Mouse (Mus musculus) intestine, embryonic 16.5 days (tissue): ENCODE measurements at regions not wholly inside any gene's neighbourhood (a gene's known extent, or its start where the extent isn't known, plus 50 kb on each side); places are given as distances from the start of the nearest gene placed in this dataset.

ENCODE experiments used
- ATAC-seq: fragments of 200-750 bp; cut with Nextera tagmentation; 2 replicates; pipeline ENCODE4 v1.8.0; 2017; ENCODE audit warnings: moderate TSS enrichment, moderate library complexity
- H3K27ac ChIP-seq: fragments of 300-500 bp; sonication (generic); 2 replicates; pipeline ENCODE4 v1.5.1; 2014; ENCODE audit warnings: mild to moderate bottlenecking, low read length
- H3K27me3 ChIP-seq: fragments of 300-500 bp; sonication (generic); replicated peaks from 2 replicates; pipeline ENCODE4 v1.6.1; 2014; ENCODE audit warnings: low read length, control low read depth, mixed read lengths; ENCODE audit not compliant: control insufficient read depth, insufficient read depth
- H3K36me3 ChIP-seq: fragments of 300-500 bp; sonication (generic); 2 replicates; pipeline ENCODE4 v1.6.1; 2014; ENCODE audit warnings: low read length, control low read depth; ENCODE audit not compliant: control insufficient read depth, insufficient read depth
- H3K4me1 ChIP-seq: fragments of 300-500 bp; sonication (generic); 2 replicates; pipeline ENCODE4 v1.6.1; 2014; ENCODE audit warnings: low read length, control low read depth, mixed read lengths; ENCODE audit not compliant: control insufficient read depth, insufficient read depth
- H3K4me2 ChIP-seq: fragments of 300-500 bp; sonication (generic); 2 replicates; pipeline ENCODE4 v1.6.1; 2014; ENCODE audit warnings: low read depth, low read length, control low read depth
- H3K4me3 ChIP-seq: fragments of 300-500 bp; sonication (generic); 2 replicates; pipeline ENCODE4 v1.5.1; 2014; ENCODE audit warnings: mild to moderate bottlenecking, low read length
- H3K9ac ChIP-seq: fragments of 300-500 bp; sonication (generic); 2 replicates; pipeline ENCODE4 v1.6.1; 2014; ENCODE audit warnings: low read depth, low read length
- H3K9me3 ChIP-seq: fragments of 300-500 bp; sonication (generic); 2 replicates; pipeline ENCODE4 v1.6.1; 2016; ENCODE audit warnings: low read length, control low read depth; ENCODE audit not compliant: control insufficient read depth
- WGBS: fragments of 180-500 bp; shearing (Covaris S2); extraction: QIAGEN DNeasy Blood & Tissue Kit; methylation state at CpG from one replicate; pipeline ENCODE4 v1.1.7; 2014; 5-methylcytosine and 5-hydroxymethylcytosine counted together

DNA sequence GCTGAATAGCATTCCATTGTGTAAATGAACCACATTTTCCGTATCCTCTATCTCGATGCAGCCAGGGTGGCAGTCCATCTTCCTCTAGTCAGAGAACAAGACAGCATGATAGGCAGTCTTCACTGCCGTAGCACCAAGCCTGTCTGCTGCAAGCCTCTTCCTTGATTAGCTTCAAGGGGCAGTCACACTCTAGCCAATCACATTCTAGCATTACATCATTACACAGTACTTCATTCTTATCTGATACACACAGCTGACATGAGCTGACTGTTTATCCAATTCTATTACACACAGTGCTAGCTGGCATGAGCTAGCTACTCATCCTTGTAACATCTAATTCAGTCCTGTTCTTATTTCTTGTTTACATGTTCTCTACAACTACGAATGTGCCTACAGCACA, 156.6 kb downstream of the Gm21897 start:
- Histone ChIP-seq H3K27ac (no peak overlapping the region), H3K4me3 (no peak overlapping the region), H3K4me2 (no peak overlapping the region), H3K9me3 (no peaks in the 10 kb centered on the region), H3K36me3 (no peaks in the 10 kb centered on the region), H3K4me1 (no peaks in the 10 kb centered on the region), H3K9ac (no peak overlapping the region), H3K27me3 (no peaks in the 10 kb centered on the region)
- ATAC-seq: no peak; the same call in 1 of the 2 replicates
- 61% methylated on average over 4 of the region's 4 CpGs for WGBS

DNA sequence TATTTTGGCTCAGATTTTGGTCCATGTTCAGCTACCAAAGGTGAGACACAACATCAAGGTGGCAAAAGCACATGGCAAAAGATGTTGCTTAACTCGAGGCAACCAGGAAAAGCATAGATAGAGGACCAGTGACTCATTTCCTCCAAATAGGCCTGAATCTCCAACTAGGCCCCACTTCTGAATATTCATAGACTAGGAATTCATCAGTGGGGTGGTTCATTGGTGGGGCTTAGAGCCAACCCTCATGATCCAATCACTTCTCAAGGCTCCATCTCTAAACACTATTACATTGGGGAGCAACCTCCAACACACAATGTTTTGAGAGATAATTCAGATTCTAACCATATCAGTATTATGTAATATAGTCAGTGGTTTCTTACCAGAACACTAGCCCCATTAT, 161.6 kb downstream of the Gm21897 start:
- no peaks in the 10 kb centered on the region for H3K36me3 ChIP-seq
- 81% methylated on average over 1 of the region's 1 CpGs for WGBS
- H3K4me1 ChIP-seq: no peaks in the 10 kb centered on the region
- H3K27me3 ChIP-seq: no peaks in the 10 kb centered on the region
- no peak overlapping the region for H3K4me2 ChIP-seq
- no peaks in the 10 kb centered on the region for H3K9me3 ChIP-seq
- H3K9ac ChIP-seq: no peak overlapping the region
- no peak overlapping the region for H3K27ac ChIP-seq
- no peak overlapping the region for H3K4me3 ChIP-seq
- no peak for ATAC-seq

DNA sequence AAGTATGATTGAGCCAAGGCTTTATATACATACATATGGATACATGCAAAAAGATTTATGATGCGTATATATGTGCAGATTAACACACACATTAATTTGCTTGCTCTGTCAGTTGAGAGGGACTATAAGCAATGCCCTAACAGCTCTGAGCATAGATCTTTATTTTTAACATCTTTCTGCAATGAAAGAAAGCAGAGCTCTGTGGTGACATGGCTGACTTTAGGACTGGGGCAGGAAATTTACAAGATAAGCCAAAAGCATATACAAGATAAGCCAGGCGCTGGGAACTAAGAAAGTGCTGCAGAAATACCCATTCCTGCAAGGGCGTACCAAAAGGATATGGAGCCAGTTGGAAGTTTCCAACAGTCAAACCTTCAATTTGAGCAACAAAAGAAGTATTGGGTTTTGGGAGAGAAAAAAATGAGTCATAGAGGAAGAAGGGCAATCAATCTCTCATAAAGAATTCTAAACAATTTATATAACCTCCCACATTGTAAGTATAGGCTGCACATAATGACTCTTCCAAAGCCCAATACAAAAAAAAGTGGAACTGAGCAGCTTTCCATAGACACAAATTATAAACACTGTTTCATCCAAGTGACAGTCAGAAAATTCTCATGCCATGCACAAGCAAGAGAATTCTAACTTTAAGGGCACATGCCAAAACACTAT, 174.2 kb downstream of the Gm21897 start:
- Histone ChIP-seq H3K4me3 (no peak overlapping the region), H3K9ac (no peak overlapping the region), H3K4me1 (no peaks in the 10 kb centered on the region), H3K4me2 (no peak overlapping the region), H3K27me3 (no peaks in the 10 kb centered on the region), H3K9me3 (no peaks in the 10 kb centered on the region), H3K27ac (0 out of 2 replicates have a peak overlapping the region, but pooled peaks have one; percentile 37), H3K36me3 (no peaks in the 10 kb centered on the region)
- no peak for ATAC-seq
- 53% methylated on average over 3 of the region's 3 CpGs for WGBS

DNA sequence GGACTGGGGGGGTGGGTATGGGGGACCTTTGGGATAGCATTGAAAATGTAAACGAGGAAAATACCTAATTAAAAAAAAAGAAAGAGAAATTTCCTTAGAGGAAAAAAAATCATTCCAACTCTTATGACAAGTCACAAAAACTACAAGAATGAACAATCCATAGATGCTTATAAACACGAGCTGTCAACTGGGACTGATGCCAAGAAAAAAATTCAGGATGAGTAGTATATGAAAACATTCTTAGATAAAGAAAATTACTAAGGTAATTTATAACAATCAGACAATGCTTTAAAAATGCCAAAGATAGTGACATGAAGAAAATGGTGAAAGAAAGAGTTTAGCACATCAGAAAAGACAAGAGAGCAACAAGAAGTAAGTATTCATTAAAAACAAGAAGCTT, 176.0 kb downstream of the Gm21897 start:
- H3K27ac ChIP-seq: no peak overlapping the region
- no peaks in the 10 kb centered on the region for H3K27me3 ChIP-seq
- no peaks in the 10 kb centered on the region for H3K36me3 ChIP-seq
- ATAC-seq: no peak
- H3K9me3 ChIP-seq: no peaks in the 10 kb centered on the region
- H3K4me3 ChIP-seq: no peak overlapping the region
- no peak overlapping the region for H3K4me2 ChIP-seq
- WGBS: 59% methylated on average over 2 of the region's 2 CpGs
- H3K4me1 ChIP-seq: no peaks in the 10 kb centered on the region
- no peak overlapping the region for H3K9ac ChIP-seq
